Mouse (Mus musculus) lung, postnatal 14 days (tissue): ENCODE data around the gene Tdrd1.

Source experiments
- DNase-seq: peaks from one replicate; pipeline ENCODE4 v3.0.0; 2021

Gene Tdrd1

DNA sequence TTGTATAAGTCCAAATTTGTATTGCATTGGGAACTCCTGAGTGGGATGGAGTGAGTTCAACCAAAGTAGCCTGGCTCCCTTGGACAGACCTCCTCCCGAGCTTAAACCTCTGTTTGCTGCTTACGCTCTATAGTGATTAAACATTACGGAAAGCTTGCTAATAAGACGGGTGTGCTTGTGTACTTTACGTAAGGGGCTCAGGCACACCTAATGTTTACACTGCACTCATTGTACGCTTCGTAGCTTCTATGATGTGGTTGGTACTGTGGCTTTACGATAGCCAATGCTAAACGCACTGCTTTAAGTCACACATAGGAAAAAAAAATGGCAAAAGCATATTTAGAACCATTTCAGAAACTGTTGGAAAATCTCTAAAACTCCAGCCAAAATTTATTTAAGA is 3.3 kb downstream of the Tdrd1 start:
- DNase-seq: no peak

DNA sequence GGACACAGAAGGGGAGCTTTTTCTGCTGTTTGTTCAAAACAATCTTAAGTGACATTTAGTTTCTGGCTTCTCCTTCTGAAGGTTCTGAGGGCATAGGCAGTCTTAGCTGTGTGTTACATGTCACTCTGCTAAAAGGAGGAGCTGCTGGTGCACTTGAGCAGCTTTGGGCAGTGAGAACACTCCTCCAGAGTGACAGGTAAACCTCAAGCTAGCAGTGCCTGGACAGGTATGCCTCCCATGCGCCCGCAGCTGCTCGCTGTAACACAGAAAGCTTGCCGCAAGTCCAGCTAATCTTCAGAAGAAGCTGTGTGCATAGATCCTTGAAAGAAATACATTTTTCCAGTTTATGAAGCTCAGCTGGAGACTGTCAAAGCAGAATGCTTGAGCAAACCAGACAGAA is 4.2 kb downstream of the Tdrd1 start:
- DNase-seq: no peak

DNA sequence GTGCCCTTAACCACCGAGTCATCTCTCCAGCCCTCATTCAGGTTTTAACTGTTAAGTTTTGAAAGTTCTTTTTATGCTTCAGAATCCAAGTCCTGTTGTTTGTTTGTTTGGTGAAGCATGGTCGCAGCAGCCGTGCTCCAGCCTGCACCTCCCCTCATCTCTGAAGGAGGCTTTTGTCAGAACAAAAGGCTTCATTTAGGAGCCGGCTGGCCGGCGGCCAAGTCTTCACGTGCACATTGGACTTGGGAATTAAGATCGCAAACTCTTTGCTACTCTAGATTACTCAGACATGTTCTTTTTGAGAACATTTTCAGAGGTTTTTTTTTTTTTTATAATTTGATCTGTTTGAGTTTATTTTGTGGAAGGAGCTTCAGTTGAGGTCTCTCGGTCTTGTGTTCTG is 9.3 kb downstream of the Tdrd1 start:
- no peak for DNase-seq

DNA sequence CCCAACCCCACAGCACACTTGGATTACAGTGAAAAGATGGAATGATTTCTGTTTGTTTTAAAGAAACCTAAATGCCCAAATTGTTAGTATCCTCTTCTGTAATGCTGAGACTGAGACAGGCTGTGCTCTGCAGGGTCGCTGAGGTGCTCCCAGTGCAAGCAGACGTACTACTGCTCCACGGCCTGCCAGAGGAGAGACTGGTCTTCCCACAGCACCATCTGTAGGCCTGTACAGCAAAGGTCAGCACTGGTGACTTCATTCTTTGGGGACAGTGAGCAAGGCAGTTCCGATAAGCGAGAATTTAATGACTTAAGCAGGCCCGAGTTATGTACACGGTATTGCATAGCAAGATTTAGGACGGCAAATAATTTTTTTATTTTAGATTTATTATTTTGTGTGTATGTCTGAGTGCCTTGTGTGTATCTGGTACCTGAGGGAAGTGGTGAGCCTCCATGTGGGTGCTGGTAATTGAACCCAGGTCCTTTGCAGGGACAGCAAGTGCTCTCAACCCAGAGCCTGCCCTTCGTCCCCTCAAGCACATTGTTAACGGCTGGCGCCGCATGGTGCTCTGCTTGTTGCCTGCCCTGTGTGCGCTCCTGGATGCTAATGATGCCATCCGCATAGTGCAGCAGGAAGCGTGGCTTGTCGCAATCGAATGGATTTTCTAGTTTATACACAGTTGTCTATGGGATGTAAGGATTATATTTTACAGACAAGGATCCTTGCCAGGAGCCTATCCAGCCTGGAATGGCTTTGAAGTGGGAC is 13.1 kb downstream of the Tdrd1 start:
- no peak for DNase-seq

- no peak for DNase-seq
These were observed 17.0 kb downstream of the Tdrd1 start for GRCm38 (mm10) chr19:56842974-56843373.

DNA sequence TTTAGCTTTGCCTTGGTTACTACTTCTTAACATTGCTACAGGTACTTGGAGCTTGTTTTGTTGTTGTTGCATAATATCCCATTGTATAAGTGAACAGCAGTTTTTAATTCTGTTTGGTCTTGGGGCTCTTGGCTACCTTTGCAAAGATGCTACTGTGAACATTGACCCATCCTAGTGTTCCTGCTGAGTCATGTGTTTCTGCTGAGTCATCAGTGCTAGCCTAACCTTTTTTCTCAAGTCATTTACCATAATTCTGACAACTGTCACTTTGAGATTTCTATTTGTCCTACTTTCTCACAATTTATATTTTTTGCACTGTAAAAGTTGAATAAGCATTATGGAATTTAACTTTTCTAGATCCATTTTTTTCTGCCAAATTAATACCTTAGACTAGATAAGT is 26.6 kb downstream of the Tdrd1 start:
- DNase-seq: no peak

DNA sequence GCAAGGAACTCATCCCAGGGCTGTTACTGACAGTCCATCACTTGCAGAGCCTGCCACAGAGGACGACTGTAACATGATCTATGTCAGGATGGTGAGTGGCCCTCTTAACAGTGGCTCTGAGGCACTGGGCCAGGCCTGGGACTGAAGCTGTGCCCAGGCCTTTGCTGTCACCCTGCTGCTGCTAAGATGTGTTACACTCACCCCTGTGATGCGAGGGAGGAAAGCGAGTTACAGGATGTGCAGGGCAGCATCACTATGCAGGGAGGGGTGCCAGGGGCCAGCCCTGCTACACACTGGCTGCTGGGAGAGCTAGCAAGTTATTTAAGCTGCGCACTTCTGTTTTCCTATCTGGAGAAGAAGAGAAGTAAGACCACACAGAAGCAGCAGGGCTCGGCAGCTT is 30.4 kb downstream of the Tdrd1 start:
- DNase-seq: no peak

DNA sequence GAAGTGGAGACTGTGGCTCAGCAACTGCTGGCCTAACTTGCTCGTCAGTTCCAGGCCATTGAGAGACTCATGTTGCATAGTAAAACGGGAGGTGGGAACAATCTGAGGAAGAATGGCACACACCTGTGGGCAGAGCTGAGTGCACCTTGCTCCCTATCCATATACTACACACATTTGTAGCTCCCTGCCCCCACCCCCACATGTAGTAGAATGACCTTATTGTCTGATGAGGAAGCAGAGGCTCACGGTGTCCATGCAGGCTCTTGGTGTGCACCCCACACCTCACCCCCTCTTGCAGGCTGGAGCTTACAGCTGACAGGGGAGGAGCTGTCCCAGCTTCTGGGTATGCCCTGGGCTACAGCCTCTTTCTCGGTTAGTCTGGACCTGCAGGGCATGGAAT is 41.7 kb downstream of the Tdrd1 start:
- no peak for DNase-seq

GRCm38 (mm10) chr19:56873816-56874600 is 48.0 kb downstream of the Tdrd1 start, which contains the start of gene Vwa2:
TSS of gene Vwa2 (plus strand) at chr19:56874249.
- DNase-seq: peak; percentile 17

DNA sequence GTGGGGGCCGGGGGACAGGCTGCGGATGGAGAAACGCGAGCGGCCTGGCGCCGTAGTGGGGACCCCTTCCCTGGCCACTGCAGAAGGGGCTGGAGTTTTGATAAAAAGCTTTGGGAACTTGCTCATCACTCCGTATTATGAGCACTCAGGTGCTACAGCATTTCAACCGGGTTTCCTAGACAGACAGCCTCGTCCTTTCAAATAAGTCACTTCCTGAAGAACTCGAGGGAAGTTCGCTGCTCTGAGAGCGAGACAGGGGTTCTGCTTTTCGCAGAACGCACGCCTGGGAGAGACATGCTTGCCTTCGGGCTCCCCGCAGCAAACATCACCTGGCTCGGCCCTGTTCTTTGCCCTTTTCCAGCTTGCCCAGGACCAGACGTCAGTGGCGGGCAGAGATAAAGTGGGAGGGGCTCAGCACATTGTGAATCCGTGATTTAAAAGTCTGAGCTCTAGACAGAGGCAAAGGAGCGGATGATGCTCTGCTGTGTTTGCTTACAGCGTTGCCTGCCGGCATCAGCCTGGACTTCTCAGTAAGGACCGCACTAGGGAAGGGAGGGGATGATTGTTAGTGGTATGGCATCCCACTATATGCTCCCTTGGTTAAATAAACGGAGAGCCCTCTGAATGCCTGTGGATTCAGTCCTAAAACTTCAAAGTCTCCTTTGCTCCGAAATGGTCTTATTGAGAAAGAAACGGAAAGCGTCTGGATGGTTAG is 48.7 kb downstream of the Tdrd1 start:
- no peak for DNase-seq

DNA sequence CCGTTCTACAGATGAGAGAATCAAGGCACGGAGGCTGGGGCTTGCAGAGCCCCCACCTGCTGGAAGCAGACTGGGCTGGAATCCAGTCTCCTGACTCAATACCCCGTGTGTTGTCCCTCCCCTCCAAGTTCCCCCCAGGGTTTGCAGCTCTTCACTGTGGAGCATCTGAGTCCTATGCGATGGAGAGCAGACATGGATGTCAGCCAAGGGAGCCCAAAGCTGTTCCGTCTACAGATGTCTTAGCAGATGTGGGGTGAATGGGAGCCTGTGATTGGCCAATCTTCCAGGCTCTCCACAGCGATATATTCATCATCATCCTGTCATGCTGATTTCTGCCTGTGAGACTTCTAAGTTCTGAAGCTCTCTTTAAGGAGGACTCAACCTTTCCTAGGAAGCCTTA is 51.4 kb downstream of the Tdrd1 start:
- DNase-seq: no peak

- DNase-seq: no peak
These were observed 61.9 kb downstream of the Tdrd1 start for GRCm38 (mm10) chr19:56887879-56888278.

- DNase-seq: no peak
These were observed 62.6 kb downstream of the Tdrd1 start for GRCm38 (mm10) chr19:56888654-56889053.

DNA sequence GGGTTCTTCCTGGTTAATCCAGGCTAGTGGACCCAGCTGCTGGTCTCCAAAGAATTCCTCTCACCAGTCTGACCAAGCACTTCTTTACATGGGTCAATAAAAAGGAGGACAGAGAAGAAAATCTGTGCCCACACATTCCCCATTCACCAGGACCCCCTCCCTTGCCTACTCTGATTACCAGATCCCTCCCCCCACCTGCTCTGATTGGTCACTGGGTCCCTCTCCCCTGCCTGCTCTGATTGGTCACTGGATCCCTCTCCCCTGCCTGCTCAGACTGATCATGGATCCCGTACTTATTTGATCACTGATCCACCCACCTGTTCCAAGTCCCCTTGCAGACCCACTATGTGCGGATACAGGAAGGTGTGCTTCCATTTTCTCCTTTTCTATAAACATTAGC is 65.4 kb downstream of the Tdrd1 start:
- DNase-seq: no peak

GRCm38 (mm10) chr19:56892586-56892985 is 66.6 kb downstream of the Tdrd1 start:
- DNase-seq: no peak

GRCm38 (mm10) chr19:56893326-56893725 is 67.3 kb downstream of the Tdrd1 start:
- no peak for DNase-seq

- no peak for DNase-seq
These were observed 71.6 kb downstream of the Tdrd1 start for GRCm38 (mm10) chr19:56897654-56898053.

DNA sequence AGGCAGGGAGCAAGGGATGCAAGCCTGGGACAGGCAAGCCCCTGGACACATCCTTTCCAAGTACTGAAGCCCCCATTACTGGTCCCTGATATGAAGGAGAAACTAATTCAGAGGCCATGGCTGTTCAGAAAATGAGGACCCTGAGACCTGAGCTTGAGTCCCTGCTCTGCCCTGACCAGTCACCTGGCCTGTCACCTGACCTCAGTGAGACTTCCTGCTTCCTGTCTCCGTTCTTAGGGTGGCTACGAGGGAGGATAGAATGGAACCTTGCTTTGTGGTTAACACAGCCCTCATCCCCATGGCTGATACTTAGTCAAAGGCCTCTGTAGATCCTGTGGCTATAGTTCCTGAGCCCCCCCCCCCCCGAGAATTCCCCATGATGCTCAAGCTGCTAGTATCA is 78.1 kb downstream of the Tdrd1 start:
- DNase-seq: no peak

DNA sequence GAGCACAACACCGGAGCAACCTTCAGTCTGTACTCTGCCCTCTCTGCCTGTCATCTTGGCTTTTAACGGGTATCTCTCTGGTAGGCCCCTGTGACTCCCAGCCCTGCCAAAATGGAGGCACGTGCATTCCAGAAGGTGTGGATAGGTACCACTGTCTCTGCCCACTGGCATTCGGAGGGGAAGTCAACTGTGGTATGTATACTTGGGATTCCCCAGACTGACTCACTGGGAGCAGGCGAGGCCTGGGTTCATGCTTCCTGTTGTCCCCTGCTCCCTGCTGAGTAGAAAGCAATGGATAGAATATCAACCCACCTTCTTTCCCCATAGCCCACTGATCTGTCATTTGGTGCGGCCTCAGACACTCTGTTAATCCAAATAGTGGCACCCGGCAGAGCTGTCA is 79.4 kb downstream of the Tdrd1 start:
- DNase-seq: no peak

DNA sequence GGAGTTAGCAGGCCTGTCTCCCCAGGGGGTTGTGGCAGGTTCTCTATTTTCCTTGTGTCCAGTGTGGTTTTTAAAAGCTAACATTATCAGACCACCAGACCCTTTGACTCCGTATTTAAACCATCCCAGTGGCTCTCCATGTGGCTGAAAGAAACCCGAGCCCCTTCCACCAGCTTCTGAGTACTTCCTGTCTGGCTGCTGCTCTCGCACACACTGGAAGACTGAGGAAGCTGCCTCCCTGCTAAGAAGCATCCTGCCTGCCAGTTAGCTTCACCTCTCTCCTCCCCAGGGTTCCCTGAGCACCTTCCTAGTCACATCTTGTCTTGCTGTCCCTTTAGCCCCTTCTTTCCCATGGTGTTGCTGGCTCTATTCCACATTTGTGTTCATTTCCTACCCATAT is 81.8 kb downstream of the Tdrd1 start:
- no peak for DNase-seq

GRCm38 (mm10) chr19:56908472-56909270 is 82.7 kb downstream of the Tdrd1 start:
- DNase-seq: peak; percentile 60

GRCm38 (mm10) chr19:56910561-56910960 is 84.6 kb downstream of the Tdrd1 start:
- no peak for DNase-seq

DNA sequence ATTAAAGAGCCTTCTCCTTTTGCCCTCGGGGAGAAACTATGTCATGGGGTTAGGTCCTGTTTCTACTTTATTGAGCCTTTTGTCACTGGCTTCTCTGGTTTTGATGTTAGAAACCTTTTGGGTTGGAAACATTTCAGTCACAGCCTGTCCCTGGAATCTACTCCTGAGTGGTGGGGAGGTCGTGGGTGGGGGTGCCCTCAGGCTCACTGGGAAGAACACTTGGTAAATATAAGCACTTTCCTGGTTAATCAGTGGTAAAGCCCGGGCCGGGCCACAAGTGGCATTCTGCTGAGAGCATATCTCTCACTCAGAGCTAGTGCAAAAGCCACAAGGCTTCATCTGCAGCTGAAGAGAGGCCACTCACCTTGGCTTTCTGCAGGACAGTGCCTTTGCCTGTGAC is 87.8 kb downstream of the Tdrd1 start:
- DNase-seq: no peak
